Mouse (Mus musculus): Measurements from ENCODE around the gene Amz1.

DNA sequence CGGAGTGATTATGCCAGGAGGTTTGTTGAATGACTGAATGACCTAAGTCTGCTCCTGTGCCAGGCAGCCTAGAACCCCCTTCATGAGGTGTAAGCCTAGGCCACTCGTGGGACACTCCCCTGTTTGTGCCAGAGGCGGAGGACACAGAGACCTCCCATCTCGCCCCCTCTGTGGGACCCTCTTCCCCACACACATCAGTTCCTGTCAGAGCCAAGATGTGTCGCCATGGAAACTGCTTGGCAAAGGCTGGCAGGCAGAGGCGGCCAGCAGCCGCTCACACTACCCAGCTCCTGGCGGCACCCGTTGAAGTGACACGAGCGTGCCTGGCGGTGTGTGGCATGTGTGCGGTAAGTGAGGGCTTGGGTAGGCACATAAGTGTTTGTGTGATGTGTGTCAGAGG, at the start of gene Amz1:
- TF ChIP-seq GATA1 (IDR thresholded peaks at IDR 0.05; ENCODE audit: low read length) (no peak), TAL1 (IDR thresholded peaks at IDR 0.05; ENCODE audit: low read length) (no peak)
